Mouse (Mus musculus) Patski (cell line): ENCODE results near the gene Rbm47. TPM values are rescaled to one million over a fixed set of nuclear protein-coding genes. Genes with fewer than 3 reads are reported as not detected.

Experiments
- ATAC-seq: fragments of 100-300 bp; one replicate; pipeline ENCODE4 v1.8.0; 2021
- CTCF ChIA-PET: fragments of 350-600 bp; sonication (Branson Sonifier 250); formaldehyde crosslinking; loops from one replicate; lab custom pipeline; 2022; ENCODE audit warnings: inconsistent platforms; lab: Charles Lee
- POLR2A ChIA-PET: fragments of 350-600 bp; sonication (Branson Sonifier 250); formaldehyde crosslinking; loops from one replicate; lab custom pipeline; 2022; ENCODE audit warnings: antibody characterized with exemption, inconsistent platforms; lab: Charles Lee
- DNase-seq: peaks from one replicate; pipeline ENCODE4 v3.0.0-alpha.2; 2011; ENCODE audit warnings: low read depth, low spot score
- H3K27me3 ChIP-seq: fragments of 371-371 bp; one replicate; pipeline ENCODE4 v1.5.1; 2021
- CTCF ChIP-seq: fragments of 100-300 bp; IDR thresholded peaks from one replicate; pipeline ENCODE4 v1.5.1; 2021
- in situ Hi-C: fragments of 300-500 bp; cut with MboI; formaldehyde crosslinking; loops from 3 replicates; pipeline ENCODE4 v1.11.1; 2018; ENCODE audit warnings: low pct_unique_long_range_greater_than_20kb, mixed read lengths
- polyA plus RNA-seq: library from polyadenylated mRNA; unstranded; gene quantifications from one replicate; pipeline ENCODE4 v1.2.3, GENCODE M21; 2021

Rbm47 gene
- polyA plus RNA-seq, 1 experiment from 2014 or later: 33.4 TPM

- TF ChIP-seq CTCF: no peak
- H3K27me3 ChIP-seq: no peaks in the 10 kb centered on the region
- CTCF ChIA-PET: interaction anchor here (0.8 to 1.8 kb wide), 2 partner anchors 57 to 68 kb away, joined by 3 to 5 read pairs; no protein-coding TSS in a partner anchor
- in situ Hi-C loops: no loop called here
- ATAC-seq (peak; percentile 48), DNase-seq (peak; percentile 83)
- POLR2A ChIA-PET: interaction anchor here (0.7 kb wide), 1 partner anchor 222 kb away, joined by 5 read pairs; no protein-coding TSS in a partner anchor
Observed at GRCm38 (mm10) chr5:66081443-66082228, 91.3 kb downstream of the Rbm47 start.

- ChIA-PET POLR2A (interaction anchor here (0.6 to 1.2 kb wide), 4 partner anchors 8 to 182 kb away, joined by 3 to 10 read pairs (median 3); no protein-coding TSS in a partner anchor), CTCF (interaction anchor here (0.8 to 1.8 kb wide), 2 partner anchors 58 to 69 kb away, joined by 3 to 5 read pairs; no protein-coding TSS in a partner anchor)
- TF ChIP-seq CTCF: no peak
- in situ Hi-C loops: no loop called here
- H3K27me3 ChIP-seq: no peaks in the 10 kb centered on the region
- ATAC-seq (peak; percentile 54), DNase-seq (peak; percentile 77)
Observed at GRCm38 (mm10) chr5:66080529-66081220, 92.2 kb downstream of the Rbm47 start.

GRCm38 (mm10) chr5:66079358-66080179 is 93.3 kb downstream of the Rbm47 start:
- ChIA-PET CTCF (interaction anchor here (0.7 to 3.3 kb wide), 5 partner anchors 18 to 251 kb away, joined by 3 to 20 read pairs (median 3); no protein-coding TSS in a partner anchor), POLR2A (interaction anchor here (0.5 to 1.2 kb wide), 6 partner anchors 9 to 183 kb away, joined by 3 to 10 read pairs (median 3); no protein-coding TSS in a partner anchor)
- in situ Hi-C loops: loop anchor here (5.0 kb wide), 1 partner anchor 112 kb away; no protein-coding TSS in a partner anchor
- H3K27me3 ChIP-seq: no peaks in the 10 kb centered on the region
- no peak for TF ChIP-seq CTCF
- ATAC-seq: no peak
- DNase-seq: no peak

- TF ChIP-seq CTCF: no peak
- POLR2A ChIA-PET: interaction anchor here (1.1 kb wide), 1 partner anchor 16 kb away, joined by 3 read pairs; no protein-coding TSS in a partner anchor
- DNase-seq (no peak), ATAC-seq (no peak)
- in situ Hi-C loops: loop anchor here (5.0 kb wide), 1 partner anchor 111 kb away; no protein-coding TSS in a partner anchor
- no peaks in the 10 kb centered on the region for H3K27me3 ChIP-seq
- CTCF ChIA-PET: interaction anchor here (1.0 to 3.3 kb wide), 6 partner anchors 11 to 250 kb away, joined by 3 to 20 read pairs (median 6); no protein-coding TSS in a partner anchor
Observed at GRCm38 (mm10) chr5:66078491-66079012, 94.4 kb downstream of the Rbm47 start.

GRCm38 (mm10) chr5:66077416-66077815 is 95.5 kb downstream of the Rbm47 start:
- no peak for DNase-seq
- ChIA-PET POLR2A (interaction anchor here (0.6 to 0.9 kb wide), 2 partner anchors 78 to 92 kb away, joined by 3 read pairs; no protein-coding TSS in a partner anchor), CTCF (interaction anchor here (0.9 to 3.3 kb wide), 10 partner anchors 9 to 139 kb away, joined by 3 to 20 read pairs (median 4); no protein-coding TSS in a partner anchor)
- TF ChIP-seq CTCF: peak; percentile 41
- ATAC-seq: peak; percentile 61
- no peaks in the 10 kb centered on the region for H3K27me3 ChIP-seq
- in situ Hi-C loops: loop anchor here (5.0 kb wide), 1 partner anchor 110 kb away; no protein-coding TSS in a partner anchor

- in situ Hi-C loops: loop anchor here (5.0 kb wide), 1 partner anchor 109 kb away; no protein-coding TSS in a partner anchor
- ATAC-seq: no peak
Observed at GRCm38 (mm10) chr5:66076685-66077301, 96.1 kb downstream of the Rbm47 start.

GRCm38 (mm10) chr5:66075906-66076305 is 97.0 kb downstream of the Rbm47 start:
- no peak for DNase-seq
- ATAC-seq: no peak
- in situ Hi-C loops: loop anchor here (5.0 kb wide), 1 partner anchor 109 kb away; no protein-coding TSS in a partner anchor
- ChIA-PET POLR2A (interaction anchor here (0.8 kb wide), 2 partner anchors 14 to 139 kb away, joined by 3 to 4 read pairs; no protein-coding TSS in a partner anchor), CTCF (interaction anchor here (1.4 to 1.6 kb wide), 2 partner anchors 19 to 25 kb away, joined by 3 to 6 read pairs; no protein-coding TSS in a partner anchor)
- no peak for TF ChIP-seq CTCF
- no peaks in the 10 kb centered on the region for H3K27me3 ChIP-seq

More at GRCm38 (mm10) chr5:66076685-66077301, 96.1 kb downstream of the Rbm47 start:
- no peaks in the 10 kb centered on the region for H3K27me3 ChIP-seq
- ChIA-PET POLR2A (interaction anchor here (0.6 to 0.8 kb wide), 4 partner anchors 9 to 140 kb away, joined by 3 to 4 read pairs (median 3); no protein-coding TSS in a partner anchor), CTCF (interaction anchor here (1.1 to 3.3 kb wide), 9 partner anchors 9 to 139 kb away, joined by 3 to 20 read pairs (median 4); no protein-coding TSS in a partner anchor)
- no peak for DNase-seq
- no peak for TF ChIP-seq CTCF

- TF ChIP-seq CTCF: no peak
- in situ Hi-C loops: loop anchor here (5.0 kb wide), 1 partner anchor 108 kb away; no protein-coding TSS in a partner anchor
- H3K27me3 ChIP-seq: no peaks in the 10 kb centered on the region
- ATAC-seq (no peak), DNase-seq (no peak)
- CTCF ChIA-PET: interaction anchor here (0.9 kb wide), 1 partner anchor 24 kb away, joined by 3 read pairs; no protein-coding TSS in a partner anchor
- POLR2A ChIA-PET: no interaction called here
Observed at GRCm38 (mm10) chr5:66075032-66075488, 97.9 kb downstream of the Rbm47 start.
